Mouse (Mus musculus) cerebellum, adult 2 months (tissue): ENCODE results near the gene Cd47.

ENCODE experiments used
- CTCF ChIP-seq: fragments of 200-500 bp; IDR thresholded peaks from 2 replicates; pipeline ENCODE4 v1.5.1; 2011; ENCODE audit warnings: low read depth, mild to moderate bottlenecking, control low read depth, low read length, moderate library complexity, borderline replicate concordance; ENCODE audit not compliant: insufficient read depth
- POLR2A ChIP-seq: fragments of 200-500 bp; IDR thresholded peaks from 2 replicates; pipeline ENCODE4 v1.6.1; 2011; ENCODE audit warnings: low read length, control low read depth, borderline replicate concordance; ENCODE audit not compliant: insufficient read depth

GRCm38 (mm10) chr16:49766326-49766725 is 34.0 kb upstream of the Cd47 start:
- TF ChIP-seq POLR2A (no peak), CTCF (no peak)
